Mouse (Mus musculus) liver, postnatal 0 days (tissue): ENCODE data around the gene Smurf1.

Source experiments
- CTCF ChIP-seq: sonication (generic); IDR thresholded peaks from 2 replicates; pipeline ENCODE4 v1.5.1; 2016; ENCODE audit warnings: antibody characterized with exemption, low read depth
- EP300 ChIP-seq: IDR thresholded peaks from 2 replicates; pipeline ENCODE4 v1.6.1; 2016; ENCODE audit warnings: antibody characterized with exemption, low read depth, mild to moderate bottlenecking

GRCm38 (mm10) chr5:144990481-144990880, 24.8 kb upstream of the Smurf1 start:
- TF ChIP-seq EP300: no peak
- TF ChIP-seq CTCF: no peak
